Mouse (Mus musculus) liver, embryonic 14.5 days (tissue): ENCODE data around the gene Samd14. TPM values are rescaled to one million over a fixed set of nuclear protein-coding genes. Genes with fewer than 3 reads are reported as not detected.

Source experiments
- ATAC-seq: fragments of 200-750 bp; cut with Nextera tagmentation; 2 replicates; pipeline ENCODE4 v1.8.0; 2017; ENCODE audit warnings: moderate number of reproducible peaks, mild to moderate bottlenecking, moderate library complexity; ENCODE audit not compliant: insufficient read depth
- DNase-seq, 3 experiments: peaks; one replicate each; pipeline ENCODE4 v3.0.0-alpha.2; 2012 to 2013; ENCODE audit warnings: low read depth in 3 of 3, low spot score in 3 of 3
- H3K27ac ChIP-seq: fragments of 300-500 bp; sonication (generic); 2 replicates; pipeline ENCODE4 v1.5.1; 2014; ENCODE audit warnings: moderate library complexity, mild to moderate bottlenecking, control low read depth, inconsistent platforms
- H3K27me3 ChIP-seq: fragments of 300-500 bp; sonication (generic); 2 replicates; pipeline ENCODE4 v1.6.1; 2014; ENCODE audit warnings: mild to moderate bottlenecking, low read length, moderate library complexity; ENCODE audit not compliant: control insufficient read depth, insufficient read depth
- H3K36me3 ChIP-seq: fragments of 300-500 bp; sonication (generic); replicated peaks from 2 replicates; pipeline ENCODE4 v1.6.1; 2014; ENCODE audit warnings: low read depth; ENCODE audit not compliant: control insufficient read depth, insufficient read depth
- H3K4me1 ChIP-seq, 2 experiments: fragments of 200-500 bp in 1 of 2; fragments of 300-500 bp in 1 of 2; sonication (generic) in 1 of 2; replicated peaks; 2 replicates each; pipeline ENCODE4 v1.6.1; 2012 to 2014; ENCODE audit warnings: antibody characterized with exemption in 1 of 2, inconsistent platforms in 1 of 2, low read length in 1 of 2; ENCODE audit not compliant: control insufficient read depth in 2 of 2, insufficient read depth in 2 of 2
- H3K4me2 ChIP-seq: fragments of 300-500 bp; sonication (generic); 2 replicates; pipeline ENCODE4 v1.6.1; 2014; ENCODE audit warnings: low read depth, mild to moderate bottlenecking, control low read depth, moderate library complexity
- H3K4me3 ChIP-seq, 2 experiments: fragments of 200-500 bp in 1 of 2; fragments of 300-500 bp in 1 of 2; sonication (generic) in 1 of 2; 2 replicates each; pipeline ENCODE4 v1.5.1; 2012 to 2014; ENCODE audit warnings: low read depth in 2 of 2, low read length in 2 of 2, mild to moderate bottlenecking in 2 of 2, control low read depth in 1 of 2, inconsistent platforms in 1 of 2, moderate library complexity in 1 of 2; ENCODE audit not compliant: insufficient read depth in 1 of 2
- H3K9ac ChIP-seq: fragments of 300-500 bp; sonication (generic); replicated peaks from 2 replicates; pipeline ENCODE4 v1.6.1; 2014; ENCODE audit warnings: mild to moderate bottlenecking, control low read depth, moderate library complexity
- H3K9me3 ChIP-seq: fragments of 300-500 bp; sonication (generic); 2 replicates; pipeline ENCODE4 v1.6.1; 2016; ENCODE audit warnings: low read length, mixed read lengths; ENCODE audit not compliant: control insufficient read depth
- CTCF ChIP-seq: IDR thresholded peaks from 2 replicates; pipeline ENCODE4 v1.5.1; 2016; ENCODE audit warnings: antibody characterized with exemption, low read depth, control low read depth
- EP300 ChIP-seq: IDR thresholded peaks from 2 replicates; pipeline ENCODE4 v1.6.1; 2016; ENCODE audit warnings: antibody characterized with exemption, low read depth
- WGBS: fragments of 180-500 bp; shearing (Covaris S2); extraction: QIAGEN DNeasy Blood & Tissue Kit; methylation state at CpG from one replicate; pipeline ENCODE4 v1.1.7; 2014; ENCODE audit not compliant: insufficient replicate concordance; 5-methylcytosine and 5-hydroxymethylcytosine counted together
- polyA plus RNA-seq, 2 experiments: library from polyadenylated mRNA; depleted of rRNA in 1 of 2; stranded (reverse) in 1 of 2; unstranded in 1 of 2; fragments of >200 nt; fragmentation: Nextera tagmentation in 1 of 2; extraction: Ambion mirVana in 1 of 2; gene quantifications; 2 replicates each; pipeline versions ENCODE4 v1.2.1 to v1.2.3; 2012 to 2014

The Samd14 gene
- polyA plus RNA-seq, 2 experiments = 24.7 to 33.1 TPM

- Histone ChIP-seq H3K9me3 (no peaks in the 10 kb centered on the region), H3K4me3 (no peak overlapping the region), H3K4me1 (no peaks in the 10 kb centered on the region), H3K36me3 (no peaks in the 10 kb centered on the region), H3K4me2 (no peak overlapping the region), H3K9ac (no peak overlapping the region), H3K27me3 (no peaks in the 10 kb centered on the region), H3K27ac (no peak overlapping the region)
- 50% methylated on average over 19 of the region's 19 CpGs for WGBS
- TF ChIP-seq CTCF = no peak
- no peak for TF ChIP-seq EP300
- ATAC-seq (no peak), DNase-seq (no peak)
These were observed 47.3 kb downstream of the Samd14 start for GRCm38 (mm10) chr11:95056768-95057501.

- Histone ChIP-seq H3K27ac (no peak overlapping the region), H3K4me1 (no peaks in the 10 kb centered on the region), H3K9me3 (no peaks in the 10 kb centered on the region), H3K4me3 (no peak overlapping the region), H3K27me3 (peaks cover 6% of the 10 kb centered on the region), H3K36me3 (no peaks in the 10 kb centered on the region), H3K4me2 (no peak overlapping the region), H3K9ac (no peak overlapping the region)
- TF ChIP-seq EP300 (no peak), CTCF (no peak)
- ATAC-seq = no peak
- WGBS = 68% methylated on average over 10 of the region's 10 CpGs
- DNase-seq = no peak
These were observed 59.7 kb downstream of the Samd14 start for GRCm38 (mm10) chr11:95069226-95069957.

- H3K27me3 ChIP-seq = peaks cover 17% of the 10 kb centered on the region
- ATAC-seq = no peak
- H3K9ac ChIP-seq = no peak overlapping the region
- H3K36me3 ChIP-seq = no peaks in the 10 kb centered on the region
- TF ChIP-seq CTCF (no peak), EP300 (no peak)
- H3K4me3 ChIP-seq = no peak overlapping the region
- no peak overlapping the region for H3K27ac ChIP-seq
- H3K4me2 ChIP-seq = no peak overlapping the region
- 44% methylated on average over 8 of the region's 8 CpGs for whole genome bisulfite sequencing
- H3K9me3 ChIP-seq = no peaks in the 10 kb centered on the region
- DNase-seq = no peak
- peaks cover 0 to 4% of the 10 kb centered on the region in 2 experiments; a peak in 2 of 4 replicates for H3K4me1 ChIP-seq
These were observed 60.7 kb downstream of the Samd14 start for GRCm38 (mm10) chr11:95070140-95071107.

- DNase-seq (no peak), ATAC-seq (no peak)
- H3K9me3 ChIP-seq = no peaks in the 10 kb centered on the region
- TF ChIP-seq EP300 (no peak), CTCF (no peak)
- H3K4me3 ChIP-seq = no peak overlapping the region
- H3K4me1 ChIP-seq = peaks cover 0 to 4% of the 10 kb centered on the region in 2 experiments; a peak in 2 of 4 replicates
- 46% methylated on average over 7 of the region's 7 CpGs for WGBS
- peaks cover 25% of the 10 kb centered on the region for H3K27me3 ChIP-seq
- H3K4me2 ChIP-seq = no peak overlapping the region
- no peak overlapping the region for H3K9ac ChIP-seq
- no peaks in the 10 kb centered on the region for H3K36me3 ChIP-seq
- no peak overlapping the region for H3K27ac ChIP-seq
These were observed 61.6 kb downstream of the Samd14 start for GRCm38 (mm10) chr11:95071266-95071665.
